Mouse (Mus musculus) olfactory bulb, adult 2 months (tissue): ENCODE measurements around the gene Kremen1. TPM values are rescaled to one million over a fixed set of nuclear protein-coding genes. Genes with fewer than 3 reads are reported as not detected.

ENCODE experiments used
- H3K27ac ChIP-seq: fragments of 200-500 bp; 2 replicates; pipeline ENCODE4 v1.5.1; 2012; ENCODE audit warnings: low read depth, low read length; ENCODE audit not compliant: insufficient read depth
- H3K4me1 ChIP-seq: fragments of 200-500 bp; 2 replicates; pipeline ENCODE4 v1.6.1; 2012; ENCODE audit warnings: low read length; ENCODE audit not compliant: control insufficient read depth, insufficient read depth
- H3K4me3 ChIP-seq: fragments of 200-500 bp; 2 replicates; pipeline ENCODE4 v1.5.1; 2012; ENCODE audit warnings: mild to moderate bottlenecking, low read depth, low read length, moderate library complexity; ENCODE audit not compliant: insufficient read depth
- CTCF ChIP-seq: fragments of 200-500 bp; IDR thresholded peaks from 2 replicates; pipeline ENCODE4 v1.5.1; 2012; ENCODE audit warnings: low read depth, mild to moderate bottlenecking, low read length, moderate library complexity; ENCODE audit not compliant: insufficient read depth
- POLR2A ChIP-seq: fragments of 200-500 bp; IDR thresholded peaks from 2 replicates; pipeline ENCODE4 v1.6.1; 2012; ENCODE audit warnings: mild to moderate bottlenecking, low read depth, low read length, moderate library complexity; ENCODE audit not compliant: insufficient read depth
- WGBS: fragments of 180-500 bp; shearing (Covaris S2); methylation state at CpG from one replicate; pipeline ENCODE4 v1.1.7; 2018; 5-methylcytosine and 5-hydroxymethylcytosine counted together
- polyA plus RNA-seq: library from polyadenylated mRNA; stranded (reverse); fragments of >200 nt; gene quantifications from 2 replicates; pipeline ENCODE4 v1.2.4, GENCODE M21; 2012; ENCODE audit warnings: low replicate concordance; ENCODE audit not compliant: missing spikeins, insufficient read depth, insufficient read length

Gene Kremen1
- polyA plus RNA-seq, 1 experiment, result not detected

DNA sequence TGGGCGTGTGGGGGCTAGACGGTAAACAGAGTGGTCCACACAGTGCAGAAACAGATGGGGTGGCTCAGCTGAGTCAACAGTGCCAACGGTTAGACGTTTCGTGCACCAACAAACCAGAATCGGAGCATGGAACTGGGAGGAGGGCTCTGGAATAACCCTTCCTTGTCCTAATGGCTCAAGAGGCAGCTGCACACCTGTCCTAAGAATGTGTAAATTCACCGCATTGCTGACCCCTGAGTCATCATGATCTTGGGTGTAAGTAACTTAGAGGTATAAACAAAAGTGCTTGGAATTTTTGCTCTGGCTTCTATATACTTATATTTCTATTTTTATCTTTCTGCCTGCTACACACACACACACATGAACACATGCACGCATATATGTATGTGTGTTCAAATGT is 19.2 kb downstream of the Kremen1 start:
- TF ChIP-seq POLR2A, result no peak
- TF ChIP-seq CTCF, result no peak
- Histone ChIP-seq H3K4me1 (peaks cover 12% of the 10 kb centered on the region), H3K4me3 (no peak overlapping the region), H3K27ac (no peak overlapping the region)
- WGBS, result 80% methylated on average over 8 of the region's 8 CpGs

DNA sequence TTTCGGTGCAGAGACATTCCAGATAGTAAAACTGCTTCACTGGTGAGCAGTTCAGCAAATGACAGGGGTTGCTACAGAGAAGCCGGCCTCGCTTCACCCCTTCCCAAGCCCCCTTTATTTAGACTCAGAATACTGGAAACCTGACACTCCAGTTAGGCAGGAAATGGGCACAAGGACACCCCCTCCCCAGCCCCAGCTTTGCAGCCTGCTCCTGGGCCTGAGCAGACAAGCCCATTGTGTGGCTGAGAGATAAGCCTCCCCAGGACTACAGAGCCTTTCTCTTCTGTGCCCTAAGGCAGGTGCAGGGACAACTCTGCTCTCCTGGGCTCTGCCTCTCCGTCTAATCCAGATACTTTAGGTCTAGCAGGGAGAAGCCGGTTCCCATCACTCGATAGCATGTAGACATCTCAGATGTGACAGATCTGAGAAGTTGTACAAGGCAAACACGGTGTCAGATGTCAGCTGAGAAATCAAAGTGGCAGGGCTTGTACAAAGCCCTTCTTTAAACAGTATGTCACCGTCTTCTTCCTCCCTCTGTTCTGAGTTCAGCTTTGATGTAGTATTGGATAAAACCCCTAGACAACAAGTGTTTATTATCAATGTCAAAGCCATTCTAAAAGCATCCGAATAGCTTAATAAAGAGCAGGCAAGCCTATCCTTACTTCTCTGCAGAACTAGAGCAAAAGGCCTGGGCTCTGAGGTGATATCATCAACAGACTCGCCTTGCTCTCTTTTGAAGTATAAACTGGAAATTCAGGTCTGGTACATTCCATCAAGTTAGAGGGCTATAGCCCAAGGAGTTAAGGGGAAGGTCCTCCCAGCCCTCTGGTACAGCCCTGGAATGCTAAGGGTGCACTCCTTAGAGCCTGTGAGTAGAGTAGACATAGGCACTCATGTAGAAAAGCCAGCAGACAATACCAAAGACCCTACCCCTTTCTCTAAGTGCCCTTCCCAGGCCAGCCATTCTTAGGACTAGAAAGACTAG is 21.4 kb downstream of the Kremen1 start:
- 63% methylated on average over 10 of the region's 10 CpGs for WGBS

DNA sequence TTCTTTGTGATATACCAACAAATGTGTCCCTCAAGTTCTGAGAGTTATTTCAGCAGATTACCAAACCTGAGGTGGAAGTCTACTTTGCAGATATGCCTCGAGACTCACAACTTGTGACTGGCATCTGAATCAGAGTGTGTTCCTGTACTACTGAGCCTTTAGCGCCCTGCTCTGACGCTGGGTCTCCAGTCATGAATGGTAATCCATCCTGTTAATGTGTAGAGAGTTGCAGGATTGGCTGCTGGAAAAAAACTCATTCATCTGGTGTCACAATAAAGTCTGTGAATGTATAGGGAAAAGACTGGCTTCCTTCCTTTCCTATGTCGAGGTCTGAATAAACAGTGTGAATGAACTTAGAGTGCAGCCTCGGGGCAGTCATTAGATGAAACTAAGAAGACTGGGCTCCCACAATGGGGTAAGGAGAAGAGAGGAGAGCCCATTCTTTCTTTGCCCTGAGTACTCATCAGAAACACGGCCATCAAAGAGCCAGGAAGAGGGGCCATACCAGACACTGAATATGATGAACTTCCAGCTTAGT is 41.4 kb downstream of the Kremen1 start:
- H3K4me3 ChIP-seq, result no peak overlapping the region
- H3K4me1 ChIP-seq, result no peaks in the 10 kb centered on the region
- no peak overlapping the region for H3K27ac ChIP-seq
- TF ChIP-seq POLR2A (no peak), CTCF (no peak)
- WGBS, result 73% methylated on average over 6 of the region's 6 CpGs

More for the DNA sequence above, 21.4 kb downstream of the Kremen1 start:
- TF ChIP-seq POLR2A (no peak), CTCF (no peak)
- Histone ChIP-seq H3K4me1 (peaks cover 10% of the 10 kb centered on the region), H3K27ac (no peak overlapping the region), H3K4me3 (no peak overlapping the region)

DNA sequence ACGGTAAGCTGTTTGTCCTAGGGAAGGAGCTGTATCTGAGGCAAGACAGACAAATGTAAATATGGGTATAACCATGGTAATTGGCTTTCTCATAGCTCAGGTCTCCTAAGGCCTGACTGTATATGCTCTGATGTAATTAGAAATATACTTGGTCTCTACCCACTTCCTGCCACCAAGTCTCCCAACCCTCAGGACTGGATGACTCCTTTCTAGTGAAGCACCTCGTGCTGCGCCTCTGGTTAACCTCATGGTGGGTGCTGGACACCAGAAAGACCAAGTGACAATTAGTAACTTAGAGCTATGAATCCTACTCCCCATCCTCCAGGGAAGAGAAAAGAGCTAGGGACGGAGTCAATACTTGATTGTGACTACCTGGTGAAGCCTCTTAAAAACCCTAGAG is 42.0 kb downstream of the Kremen1 start:
- H3K4me3 ChIP-seq, result no peak overlapping the region
- no peak overlapping the region for H3K27ac ChIP-seq
- 95% methylated on average over 4 of the region's 4 CpGs for WGBS
- no peak for TF ChIP-seq CTCF
- TF ChIP-seq POLR2A, result no peak
- no peaks in the 10 kb centered on the region for H3K4me1 ChIP-seq

DNA sequence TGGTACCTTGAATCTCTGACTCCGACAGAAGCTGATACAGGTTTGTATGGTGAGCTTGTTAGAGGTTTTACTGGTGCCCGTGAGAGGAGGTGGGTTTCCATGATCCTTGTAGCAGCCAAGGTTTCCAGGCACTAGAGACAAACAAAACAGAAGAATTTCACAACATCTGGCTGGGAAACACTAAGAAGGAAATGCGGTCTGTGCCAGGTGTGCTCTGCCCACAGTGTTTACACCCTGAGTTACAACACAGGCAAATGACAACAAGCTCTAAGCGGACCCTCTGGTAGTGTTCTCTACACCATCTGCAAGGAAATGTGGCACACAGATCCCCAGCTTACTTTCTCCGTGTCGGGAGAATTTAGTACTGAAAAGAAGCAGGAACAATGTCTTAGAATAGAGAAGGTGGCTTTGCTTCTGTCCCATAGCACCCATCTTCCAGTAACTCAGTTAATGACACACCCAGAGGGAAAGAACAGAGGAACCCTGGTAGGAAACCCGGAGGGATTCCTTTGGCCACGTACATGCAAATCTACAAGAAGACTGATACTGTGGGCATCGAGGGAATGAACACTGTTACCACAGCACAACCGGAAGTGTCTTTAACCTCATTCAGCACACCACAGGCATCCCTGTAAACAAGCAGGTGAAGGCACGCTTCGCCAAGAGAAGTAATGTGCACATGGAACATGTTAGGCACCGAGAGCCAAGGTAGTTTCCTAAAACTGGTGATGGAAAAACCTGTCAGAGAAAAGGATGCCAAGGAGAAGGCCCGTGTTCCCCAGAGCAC is 45.8 kb downstream of the Kremen1 start:
- Histone ChIP-seq H3K27ac (no peak overlapping the region), H3K4me1 (no peaks in the 10 kb centered on the region), H3K4me3 (no peak overlapping the region)
- no peak for TF ChIP-seq POLR2A
- no peak for TF ChIP-seq CTCF
- 91% methylated on average over 14 of the region's 14 CpGs for WGBS

GRCm38 (mm10) chr11:5214483-5215040 is 46.8 kb downstream of the Kremen1 start:
- TF ChIP-seq CTCF, result no peak
- TF ChIP-seq POLR2A, result no peak

DNA sequence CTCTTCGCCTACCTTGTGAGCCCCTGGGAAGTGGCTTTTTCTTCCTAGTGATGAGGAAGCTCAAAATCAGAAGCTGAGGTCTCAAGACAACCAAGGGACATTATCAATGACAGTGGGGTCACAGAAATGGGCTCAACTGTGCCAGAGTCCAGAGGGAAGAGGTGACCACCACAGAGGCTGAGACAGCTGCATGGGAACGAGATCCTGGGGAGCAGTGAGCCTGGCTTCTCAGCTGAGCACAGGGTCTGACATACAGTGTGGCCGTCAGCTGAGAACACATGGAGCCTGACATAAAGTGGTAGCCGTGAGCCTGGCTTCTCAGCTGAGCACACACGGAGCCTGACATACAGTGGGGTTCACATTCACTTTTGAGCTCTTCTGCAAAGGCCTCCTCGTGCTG is 58.3 kb downstream of the Kremen1 start:
- no peak for TF ChIP-seq POLR2A
- no peak for TF ChIP-seq CTCF
- Histone ChIP-seq H3K4me3 (no peak overlapping the region), H3K27ac (no peak overlapping the region), H3K4me1 (no peaks in the 10 kb centered on the region)
- WGBS, result 89% methylated on average over 6 of the region's 6 CpGs

More at GRCm38 (mm10) chr11:5214483-5215040, 46.8 kb downstream of the Kremen1 start:
- H3K27ac ChIP-seq, result no peak overlapping the region
- 0 out of 2 replicates have a peak, but pooled peaks cover 2% of the 10 kb centered on the region for H3K4me1 ChIP-seq
- H3K4me3 ChIP-seq, result no peak overlapping the region
- 98% methylated on average over 6 of the region's 6 CpGs for WGBS

- 92% methylated on average over 20 of the region's 20 CpGs for WGBS
- no peak overlapping the region for H3K27ac ChIP-seq
- TF ChIP-seq CTCF (no peak), POLR2A (no peak)
- H3K4me1 ChIP-seq, result no peaks in the 10 kb centered on the region
- H3K4me3 ChIP-seq, result no peak overlapping the region
These were observed 59.3 kb downstream of the Kremen1 start for GRCm38 (mm10) chr11:5201799-5202680.
